Mouse (Mus musculus): ENCODE measurements around the gene Kdr. TPM values are rescaled to one million over a fixed set of nuclear protein-coding genes. Genes with fewer than 3 reads are reported as not detected.
A peak's percentile ranks its signal among the peaks of the same experiment; 100 is the strongest.

Kdr gene
- 1 to 10 TPM; 5.3 to 6.4 (median 5.9) TPM for total RNA-seq (2022)

DNA sequence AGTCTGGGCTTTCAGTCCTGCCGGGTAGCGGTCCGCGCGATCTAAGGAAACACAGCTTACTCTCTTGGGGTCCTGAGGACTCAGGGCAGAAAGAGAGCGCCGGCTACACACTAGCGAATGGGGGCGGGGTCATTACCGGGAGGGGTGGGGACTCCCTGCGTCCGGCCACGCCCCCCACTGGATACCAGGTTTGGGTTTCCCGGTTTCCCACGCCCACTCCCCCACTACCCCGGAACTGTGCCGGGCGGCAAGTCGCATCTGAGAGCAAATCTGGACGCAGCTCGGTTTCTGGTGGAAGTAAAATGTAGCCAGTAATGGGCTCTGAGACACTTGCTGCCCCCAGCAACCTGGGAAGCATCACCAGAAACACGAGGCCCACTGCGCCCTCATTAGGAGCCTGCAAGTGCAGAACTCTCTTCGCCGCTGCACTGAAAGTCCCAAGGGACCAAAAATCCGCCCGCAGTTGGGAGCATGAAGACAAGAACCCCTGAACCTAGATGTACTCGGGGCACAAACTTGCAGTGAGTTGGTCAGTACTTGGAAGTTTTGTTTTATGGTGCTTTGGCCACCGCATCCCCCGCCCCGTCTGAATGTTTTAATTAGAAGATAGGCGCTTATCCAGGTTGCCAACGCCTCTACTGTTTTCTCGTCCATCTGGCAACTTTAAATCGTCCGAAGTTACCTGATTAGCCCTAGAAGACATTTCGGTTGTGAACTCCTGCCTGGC lies at the start of gene Kdr:
TSS of gene Kdr (minus strand) at position 85 of the 727 bp plus-strand sequence.
- DNase-seq (ENCODE audit: low spot score in 2 of 2), result no peak

DNA sequence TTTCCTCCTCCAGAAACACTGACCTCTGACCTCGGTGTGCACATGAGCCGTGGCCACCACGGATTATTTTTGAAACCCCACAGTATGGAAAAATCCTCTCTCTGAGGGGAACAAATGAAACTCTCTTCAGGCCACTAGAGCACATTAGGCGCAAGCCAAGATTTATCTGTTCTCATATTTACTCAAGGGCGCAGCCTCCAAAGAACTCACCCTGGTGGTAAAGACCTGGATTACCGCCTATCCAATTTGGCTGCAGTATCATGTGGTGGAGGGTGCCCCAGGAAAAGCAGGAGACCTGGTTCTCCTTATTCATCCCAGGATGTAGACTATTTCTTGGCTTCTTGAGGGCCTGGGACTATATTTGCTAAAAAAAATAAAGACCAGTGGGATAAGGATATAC lies 48.5 kb upstream of the Kdr start:
- no peak for DNase-seq (ENCODE audit: low spot score in 2 of 2)

- no peak for DNase-seq (ENCODE audit: low spot score in 2 of 2)
Observed at GRCm38 (mm10) chr5:76025996-76026665, 47.9 kb upstream of the Kdr start.

GRCm38 (mm10) chr5:76023011-76023773 lies 44.9 kb upstream of the Kdr start:
- DNase-seq (ENCODE audit: low spot score in 2 of 2), result no peak

DNA sequence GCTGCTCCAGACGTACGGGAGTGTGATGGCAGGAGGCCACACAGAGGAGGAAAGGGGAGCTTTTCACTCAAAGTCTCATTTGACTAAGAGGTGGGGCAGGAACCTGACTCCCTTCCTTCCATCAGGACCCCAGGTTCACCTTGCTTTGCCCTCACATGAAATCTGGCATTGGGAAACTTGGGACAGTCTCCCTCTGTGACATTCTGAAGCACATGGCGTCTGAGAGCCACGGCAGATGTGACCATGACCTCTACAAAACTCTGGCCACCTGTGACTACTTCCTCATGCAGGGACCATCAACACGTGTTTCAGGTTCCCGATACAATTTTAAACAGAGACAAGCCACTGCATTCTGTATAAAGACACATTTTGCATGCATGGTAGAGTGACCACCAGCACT lies 44.2 kb upstream of the Kdr start:
- no peak for DNase-seq (ENCODE audit: low spot score in 2 of 2)

DNA sequence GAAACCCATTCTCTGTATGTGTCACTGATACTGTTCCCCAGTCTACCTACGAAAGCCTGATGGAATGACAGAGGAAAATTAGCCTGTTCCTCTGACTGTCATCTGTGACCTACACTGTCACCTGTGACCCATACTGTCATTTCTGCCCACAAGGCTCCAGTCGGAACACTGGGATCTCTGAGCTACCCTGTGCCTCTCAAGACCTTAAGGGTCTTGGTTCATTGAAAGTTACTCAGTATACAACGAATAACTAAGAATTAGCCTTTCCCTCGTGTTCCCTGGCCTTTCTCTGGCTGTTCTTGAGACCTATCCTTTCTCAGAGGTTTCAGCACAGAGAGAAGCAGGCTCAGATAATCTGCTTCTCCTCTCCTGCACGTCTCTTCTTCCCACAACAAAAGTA lies 40.1 kb upstream of the Kdr start:
- no peak for DNase-seq (ENCODE audit: low spot score in 2 of 2)

GRCm38 (mm10) chr5:76016086-76016485 lies 37.8 kb upstream of the Kdr start:
- DNase-seq (ENCODE audit: low spot score in 2 of 2), result no peak

DNA sequence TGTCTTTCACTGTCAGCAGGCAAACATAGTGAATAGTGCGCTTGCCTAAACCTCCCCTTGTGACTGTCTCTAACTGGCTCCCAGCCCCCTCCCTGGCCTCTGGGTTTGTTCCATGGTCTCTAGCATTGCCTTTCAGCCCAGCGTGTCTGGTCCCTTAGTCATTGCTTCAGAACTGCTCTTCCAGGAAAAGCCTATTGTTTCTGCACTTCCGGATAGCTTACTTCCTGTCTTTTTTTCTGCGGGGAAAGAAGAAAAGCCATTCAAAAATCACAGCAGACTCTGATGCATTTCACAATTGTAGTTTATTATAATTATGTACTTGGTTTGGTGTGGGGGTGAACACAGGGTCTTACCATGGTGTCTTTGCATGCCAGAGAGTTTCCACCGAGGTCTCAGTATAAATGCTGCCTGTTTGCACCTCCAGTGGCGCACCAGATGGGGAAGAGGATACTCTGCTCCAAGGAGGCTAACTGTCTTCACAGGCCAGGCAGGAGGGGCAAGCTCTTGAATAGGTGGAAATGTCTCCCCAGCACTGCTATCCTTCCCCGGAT lies 35.7 kb upstream of the Kdr start:
- no peak for DNase-seq (ENCODE audit: low spot score in 2 of 2)

- no peak for DNase-seq (ENCODE audit: low spot score in 2 of 2)
Observed at GRCm38 (mm10) chr5:76006403-76006802, 28.1 kb upstream of the Kdr start.

DNA sequence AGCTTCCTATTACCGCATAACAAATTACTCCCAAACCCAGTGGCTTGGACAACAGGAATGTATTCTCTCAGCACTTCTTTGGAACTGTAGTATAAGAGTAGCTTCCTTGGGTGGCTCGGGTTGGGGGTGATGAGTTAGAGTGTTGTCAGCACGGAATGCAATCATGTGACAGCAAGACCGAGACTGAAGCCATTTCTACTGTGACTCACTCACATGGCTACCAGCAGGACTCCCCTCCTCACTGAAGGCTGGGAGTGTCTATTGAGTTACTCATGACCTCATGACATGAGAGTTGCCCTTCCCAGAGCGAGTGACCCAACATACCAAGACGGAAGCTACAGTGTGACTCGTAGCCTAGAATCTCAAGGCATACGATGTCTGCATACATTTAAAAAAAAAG lies 12.0 kb upstream of the Kdr start:
- DNase-seq (ENCODE audit: low spot score in 2 of 2), result no peak

- DNase-seq (ENCODE audit: low spot score in 2 of 2), result no peak
Observed at GRCm38 (mm10) chr5:75987530-75987929, 9.3 kb upstream of the Kdr start.

GRCm38 (mm10) chr5:75980521-75981311 lies 2.5 kb upstream of the Kdr start:
- no peak for DNase-seq (ENCODE audit: low spot score in 2 of 2)

DNA sequence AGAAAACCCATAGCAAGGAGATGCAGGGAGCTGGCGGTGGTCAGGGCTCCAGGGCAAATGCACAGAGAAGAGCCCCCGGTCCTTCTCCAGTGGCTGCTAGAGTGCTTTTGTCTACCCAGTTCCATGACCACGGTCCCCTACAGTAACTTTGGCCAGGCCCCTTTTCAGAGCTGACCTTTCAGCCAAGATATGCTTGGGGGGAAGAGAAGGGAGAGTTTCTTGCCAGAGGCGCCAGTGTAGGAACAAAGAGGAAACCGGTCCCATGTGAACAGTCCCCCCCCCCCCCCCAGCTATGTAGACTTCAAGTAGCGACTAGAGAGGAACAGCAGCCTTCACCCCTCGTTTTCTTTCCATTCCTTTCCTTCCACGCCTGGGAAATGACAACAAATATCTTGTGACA lies 850 bp upstream of the Kdr start:
- no peak for DNase-seq (ENCODE audit: low spot score in 2 of 2)

GRCm38 (mm10) chr5:75977441-75978373 lies 551 bp downstream of the Kdr start:
- DNase-seq (ENCODE audit: low spot score in 2 of 2), result peak in 1 of 2 experiments; percentile 7

- DNase-seq (ENCODE audit: low spot score in 2 of 2), result no peak
Observed at GRCm38 (mm10) chr5:75976696-75977095, 1.6 kb downstream of the Kdr start.

DNA sequence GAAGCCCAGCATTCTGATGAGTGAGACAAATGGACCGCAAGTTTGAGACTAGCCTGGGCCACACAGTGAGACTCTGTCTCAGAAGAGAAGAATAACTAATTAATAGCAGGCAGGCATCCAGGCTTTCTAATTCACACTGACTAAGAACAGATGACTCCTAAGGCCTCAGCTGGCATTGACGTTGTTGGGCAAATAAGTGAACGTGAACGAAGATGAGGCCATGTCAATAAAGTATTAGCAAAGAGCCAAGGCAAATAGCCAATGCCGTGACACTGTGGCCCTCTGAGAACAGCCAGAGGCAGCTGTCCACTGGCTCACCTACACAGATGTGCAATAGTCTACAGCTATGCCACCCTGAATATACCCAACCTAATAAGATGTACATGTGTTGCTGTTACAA lies 2.9 kb downstream of the Kdr start:
- no peak for DNase-seq (ENCODE audit: low spot score in 2 of 2)

- no peak for DNase-seq (ENCODE audit: low spot score in 2 of 2)
Observed at GRCm38 (mm10) chr5:75974543-75975130, 3.6 kb downstream of the Kdr start.

DNA sequence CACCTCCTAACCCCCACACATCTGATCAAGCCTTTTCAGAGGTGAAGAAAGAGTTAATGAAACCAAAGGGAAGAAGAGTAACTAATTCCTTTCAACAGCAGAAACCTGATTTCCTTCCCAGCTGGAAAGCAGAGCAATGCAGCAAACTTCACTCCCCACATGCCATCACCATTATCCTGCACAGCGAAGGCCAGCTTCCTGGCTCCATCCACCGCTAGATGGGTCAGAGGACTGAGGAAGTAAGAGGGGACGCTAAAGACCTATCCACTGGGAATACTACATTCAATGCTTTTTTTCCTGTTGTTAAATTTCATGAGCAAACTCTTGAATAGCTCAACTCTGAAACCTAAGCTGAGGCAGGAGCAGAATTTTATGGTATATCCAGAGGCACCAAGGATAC lies 8.4 kb downstream of the Kdr start:
- no peak for DNase-seq (ENCODE audit: low spot score in 2 of 2)

DNA sequence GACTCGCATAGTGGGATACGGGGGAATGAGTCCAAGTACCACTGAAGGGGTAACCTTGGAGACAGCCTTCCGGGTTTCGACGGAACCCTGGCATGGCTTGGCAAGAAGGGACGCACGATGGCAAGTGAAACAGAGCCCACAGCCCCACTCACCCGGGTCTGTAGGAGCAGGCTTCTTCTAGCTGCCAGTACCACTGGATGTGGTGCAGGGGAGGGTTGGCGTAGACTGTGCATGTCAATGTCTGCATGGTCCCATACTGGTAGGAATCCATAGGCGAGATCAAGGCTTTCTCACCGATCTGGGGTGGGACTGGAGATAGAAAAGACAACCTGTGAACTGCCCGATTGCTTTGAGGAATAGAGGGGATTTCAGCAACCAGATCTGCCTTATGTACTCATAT lies 15.7 kb downstream of the Kdr start:
- DNase-seq (ENCODE audit: low spot score in 2 of 2), result no peak

All from left cerebral cortex, adult 8-10 months (tissue).